Mouse (Mus musculus) midbrain, embryonic 13.5 days (tissue): Measurements from ENCODE around the gene Il1f8. TPM values are rescaled to one million over a fixed set of nuclear protein-coding genes. Genes with fewer than 3 reads are reported as not detected.

Experiments
- polyA plus RNA-seq: library from polyadenylated mRNA; unstranded; fragments of >200 nt; fragmentation: Nextera tagmentation; extraction: Ambion mirVana; gene quantifications from 2 replicates; pipeline ENCODE4 v1.2.1, GENCODE M21; 2015

The Il1f8 gene
- polyA plus RNA-seq, 1 experiment from 2014 or later = not detected

Other genes with a start within 250 kb of the Il1f8 start
- 2.4 and 2.5 TPM in 2 replicates for gene Hnmt, start 103.8 kb upstream of the Il1f8 start, polyA plus RNA-seq
- not detected in 2 replicates for gene Tbpl2, start 56.6 kb upstream of the Il1f8 start, polyA plus RNA-seq
- gene Il1f9, start 33.3 kb downstream of the Il1f8 start, polyA plus RNA-seq = not detected in 2 replicates
- not detected in 2 replicates for gene Il1f6, start 62.3 kb downstream of the Il1f8 start, polyA plus RNA-seq
- gene Il1f5, start 123.8 kb downstream of the Il1f8 start, polyA plus RNA-seq = not detected in 2 replicates
- not detected in 2 replicates for gene Il1f10, start 138.0 kb downstream of the Il1f8 start, polyA plus RNA-seq
- 0.17 and 0.19 TPM in 2 replicates for gene Il1rn, start 183.7 kb downstream of the Il1f8 start, polyA plus RNA-seq
- 0.28 and 0.37 TPM in 2 replicates for gene Psd4, start 214.4 kb downstream of the Il1f8 start, polyA plus RNA-seq